Mouse (Mus musculus) spleen, adult 2 months (tissue): ENCODE data around the gene Gp9. TPM values are rescaled to one million over a fixed set of nuclear protein-coding genes. Genes with fewer than 3 reads are reported as not detected.

ENCODE experiments used
- DNase-seq, 2 experiments: peaks; one replicate each; pipeline versions ENCODE4 v3.0.0 to v3.0.0-alpha.2; 2012 to 2021; ENCODE audit warnings: low spot score in 2 of 2, low read depth in 1 of 2
- H3K27ac ChIP-seq: fragments of 200-500 bp; 2 replicates; pipeline ENCODE4 v1.5.1; 2012; ENCODE audit warnings: low read length, inconsistent platforms; ENCODE audit not compliant: insufficient read depth
- H3K27me3 ChIP-seq: fragments of 200-500 bp; 2 replicates; pipeline ENCODE4 v1.6.1; 2012; ENCODE audit warnings: mild to moderate bottlenecking, moderate library complexity, low read length, inconsistent platforms; ENCODE audit not compliant: control insufficient read depth, insufficient read depth
- H3K36me3 ChIP-seq: fragments of 200-500 bp; 2 replicates; pipeline ENCODE4 v1.6.1; 2012; ENCODE audit warnings: mild to moderate bottlenecking, low read length, inconsistent platforms; ENCODE audit not compliant: control insufficient read depth, insufficient read depth
- H3K4me1 ChIP-seq: fragments of 200-500 bp; 2 replicates; pipeline ENCODE4 v1.6.1; 2011; ENCODE audit warnings: inconsistent platforms; ENCODE audit not compliant: control insufficient read depth, insufficient read depth, insufficient read length
- H3K4me3 ChIP-seq: fragments of 200-500 bp; 2 replicates; pipeline ENCODE4 v1.5.1; 2011; ENCODE audit warnings: mild to moderate bottlenecking, inconsistent platforms; ENCODE audit not compliant: insufficient read depth, insufficient read length; ENCODE audit errors: extremely low read depth
- CTCF ChIP-seq: fragments of 200-500 bp; IDR thresholded peaks from 2 replicates; pipeline ENCODE4 v1.5.1; 2011; ENCODE audit warnings: mild to moderate bottlenecking, inconsistent platforms; ENCODE audit not compliant: insufficient read depth, insufficient read length, insufficient replicate concordance; ENCODE audit errors: extremely low read depth
- POLR2A ChIP-seq: fragments of 200-500 bp; IDR thresholded peaks from 2 replicates; pipeline ENCODE4 v1.6.1; 2011; ENCODE audit warnings: low read depth, low read length, inconsistent platforms
- WGBS: fragments of 180-500 bp; shearing (Covaris S2); methylation state at CpG from one replicate; pipeline ENCODE4 v1.1.7; 2018; 5-methylcytosine and 5-hydroxymethylcytosine counted together
- polyA plus RNA-seq: library from polyadenylated mRNA; depleted of rRNA; stranded (reverse); fragments of >200 nt; gene quantifications from 2 replicates; pipeline ENCODE4 v1.2.3, GENCODE M21; 2012

The Gp9 gene
- polyA plus RNA-seq, 1 experiment = 70.5 TPM

DNA sequence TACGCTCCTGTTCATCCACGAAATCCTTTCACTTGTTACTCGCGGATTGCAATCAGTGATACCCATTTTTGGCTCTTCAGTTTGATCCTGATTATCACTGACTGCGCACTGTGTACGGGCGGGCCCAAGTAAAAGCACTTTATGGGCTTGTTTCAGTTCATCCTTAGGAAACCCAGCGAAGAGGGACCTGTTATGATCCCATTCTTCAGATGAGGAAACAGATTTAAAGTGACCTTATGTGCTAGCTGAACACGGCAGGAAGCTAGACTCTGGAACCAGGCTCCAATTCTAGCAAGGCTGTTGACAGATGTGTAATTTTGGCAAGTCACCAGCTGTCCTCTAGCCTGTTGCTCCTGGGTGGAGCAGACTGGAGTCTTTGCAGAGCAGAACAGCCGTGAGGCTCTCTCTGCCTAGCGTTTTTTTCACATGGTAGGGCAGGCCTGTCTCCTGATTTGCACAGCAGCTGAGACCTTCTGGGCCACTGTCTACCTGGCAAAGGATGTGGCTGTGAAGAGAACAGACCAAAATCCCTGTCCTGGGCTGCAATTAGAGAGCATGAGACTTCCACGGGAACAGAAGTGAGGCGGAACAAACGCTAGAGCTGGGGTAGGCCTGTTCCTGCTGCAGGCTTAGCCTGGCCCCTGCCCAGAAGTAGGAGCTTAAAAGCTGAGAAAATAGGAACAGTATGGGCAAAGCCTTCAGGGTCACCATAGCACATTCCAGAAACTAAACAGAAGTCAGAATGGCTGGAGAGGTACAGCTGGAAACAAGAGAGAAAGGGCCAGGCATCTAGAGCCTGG is 44.5 kb upstream of the Gp9 start:
- TF ChIP-seq CTCF (no peak), POLR2A (no peak)
- no peaks in the 10 kb centered on the region for H3K36me3 ChIP-seq
- peaks cover 12% of the 10 kb centered on the region; the same call in 1 of the 2 replicates for H3K27me3 ChIP-seq
- no peak overlapping the region for H3K4me3 ChIP-seq
- H3K4me1 ChIP-seq = peaks cover 8% of the 10 kb centered on the region; the same call in 1 of the 2 replicates
- WGBS = 48% methylated on average over 14 of the region's 14 CpGs
- H3K27ac ChIP-seq = no peak overlapping the region
- DNase-seq = no peak

GRCm38 (mm10) chr6:87734136-87734535 is 43.7 kb upstream of the Gp9 start:
- TF ChIP-seq POLR2A (no peak), CTCF (no peak)
- Histone ChIP-seq H3K4me3 (no peak overlapping the region), H3K36me3 (no peaks in the 10 kb centered on the region), H3K4me1 (peaks cover 8% of the 10 kb centered on the region; the same call in 1 of the 2 replicates), H3K27me3 (peaks cover 12% of the 10 kb centered on the region; the same call in 1 of the 2 replicates), H3K27ac (no peak overlapping the region)
- no peak for DNase-seq
- WGBS = 91% methylated on average over 5 of the region's 5 CpGs

- no peak for DNase-seq
- Histone ChIP-seq H3K36me3 (no peaks in the 10 kb centered on the region), H3K4me1 (peaks cover 3% of the 10 kb centered on the region; the same call in 1 of the 2 replicates), H3K4me3 (no peak overlapping the region), H3K27me3 (peaks cover 4% of the 10 kb centered on the region; the same call in 1 of the 2 replicates), H3K27ac (no peak overlapping the region)
- WGBS = 55% methylated on average over 4 of the region's 4 CpGs
- no peak for TF ChIP-seq POLR2A
- no peak for TF ChIP-seq CTCF
Measured at GRCm38 (mm10) chr6:87736923-87737322, 40.9 kb upstream of the Gp9 start.

DNA sequence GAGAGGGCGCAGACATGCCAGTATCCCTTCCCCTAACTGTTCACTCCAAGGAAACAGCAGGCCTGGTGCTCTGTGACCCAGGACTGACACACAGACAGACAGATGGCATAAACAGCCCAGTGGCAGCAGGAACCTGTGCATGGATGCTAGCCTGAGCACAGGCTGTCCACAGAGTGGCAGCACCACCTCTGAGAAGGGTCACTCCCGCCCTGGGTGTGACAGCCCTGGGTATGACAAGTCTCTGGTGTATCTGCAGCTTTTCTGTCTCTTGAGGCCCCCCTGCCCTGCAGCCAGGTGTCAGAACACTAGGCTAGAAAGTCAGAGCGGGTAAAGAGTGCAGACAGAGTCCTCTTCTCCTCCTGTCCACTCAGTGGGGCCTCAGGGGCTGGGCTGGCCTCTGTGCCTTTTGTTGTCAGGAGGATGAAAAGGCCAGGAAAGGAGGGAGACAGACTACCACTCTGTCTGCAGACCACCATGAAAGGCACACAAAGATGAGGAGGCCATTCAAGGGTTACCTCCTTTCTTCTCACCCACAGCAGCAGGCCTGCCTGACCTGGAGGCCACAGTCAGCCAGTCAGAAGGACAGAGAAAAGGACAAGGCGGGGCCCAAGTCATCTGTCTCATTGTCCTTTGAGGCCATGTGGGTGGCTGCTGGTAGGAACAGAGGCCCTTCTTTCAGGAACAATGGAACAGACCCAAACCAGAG is 39.8 kb upstream of the Gp9 start:
- WGBS = 86% methylated on average over 4 of the region's 4 CpGs
- Histone ChIP-seq H3K36me3 (no peaks in the 10 kb centered on the region), H3K27me3 (no peaks in the 10 kb centered on the region), H3K27ac (no peak overlapping the region), H3K4me1 (no peaks in the 10 kb centered on the region), H3K4me3 (no peak overlapping the region)
- no peak for DNase-seq
- no peak for TF ChIP-seq CTCF
- TF ChIP-seq POLR2A = no peak

GRCm38 (mm10) chr6:87739898-87740297 is 38.0 kb upstream of the Gp9 start:
- Histone ChIP-seq H3K4me1 (no peaks in the 10 kb centered on the region), H3K27me3 (no peaks in the 10 kb centered on the region), H3K36me3 (no peaks in the 10 kb centered on the region), H3K4me3 (no peak overlapping the region), H3K27ac (no peak overlapping the region; the same call in 1 of the 2 replicates)
- DNase-seq = no peak
- whole genome bisulfite sequencing = 14% methylated on average over 6 of the region's 6 CpGs
- no peak for TF ChIP-seq CTCF
- TF ChIP-seq POLR2A = no peak

DNA sequence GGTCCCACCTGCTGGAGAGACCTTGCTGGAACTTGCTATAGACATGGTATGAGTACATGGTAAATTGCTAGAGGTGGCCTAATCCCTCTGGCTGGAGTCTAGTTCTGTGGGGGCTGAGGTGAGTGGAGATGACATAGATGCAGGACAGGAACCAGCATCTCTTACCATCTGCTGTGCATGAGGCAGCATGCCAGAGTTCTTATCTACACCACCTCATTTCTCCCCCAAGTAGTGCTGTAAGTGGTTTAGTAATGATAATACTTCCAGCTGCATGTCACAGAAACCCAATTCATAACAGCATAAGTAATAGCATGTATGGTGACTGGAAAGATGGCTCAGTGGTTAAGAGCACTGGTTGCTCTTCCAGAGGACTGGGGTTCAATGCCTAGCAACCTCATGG is 37.4 kb upstream of the Gp9 start:
- no peak for DNase-seq
- H3K27ac ChIP-seq = no peak overlapping the region
- no peak overlapping the region for H3K4me3 ChIP-seq
- no peaks in the 10 kb centered on the region for H3K36me3 ChIP-seq
- TF ChIP-seq CTCF = no peak
- no peak for TF ChIP-seq POLR2A
- H3K27me3 ChIP-seq = no peaks in the 10 kb centered on the region
- no peaks in the 10 kb centered on the region for H3K4me1 ChIP-seq

- no peaks in the 10 kb centered on the region for H3K27me3 ChIP-seq
- 40% methylated on average over 8 of the region's 8 CpGs for WGBS
- no peak overlapping the region for H3K27ac ChIP-seq
- no peak for DNase-seq
- no peaks in the 10 kb centered on the region for H3K36me3 ChIP-seq
- TF ChIP-seq POLR2A (no peak), CTCF (no peak)
- H3K4me3 ChIP-seq = no peak overlapping the region
- no peaks in the 10 kb centered on the region for H3K4me1 ChIP-seq
Measured at GRCm38 (mm10) chr6:87741978-87742377, 35.9 kb upstream of the Gp9 start.
